9 mouse cellular contexts compared by ENCODE assay signal in the genomic region with DNA sequence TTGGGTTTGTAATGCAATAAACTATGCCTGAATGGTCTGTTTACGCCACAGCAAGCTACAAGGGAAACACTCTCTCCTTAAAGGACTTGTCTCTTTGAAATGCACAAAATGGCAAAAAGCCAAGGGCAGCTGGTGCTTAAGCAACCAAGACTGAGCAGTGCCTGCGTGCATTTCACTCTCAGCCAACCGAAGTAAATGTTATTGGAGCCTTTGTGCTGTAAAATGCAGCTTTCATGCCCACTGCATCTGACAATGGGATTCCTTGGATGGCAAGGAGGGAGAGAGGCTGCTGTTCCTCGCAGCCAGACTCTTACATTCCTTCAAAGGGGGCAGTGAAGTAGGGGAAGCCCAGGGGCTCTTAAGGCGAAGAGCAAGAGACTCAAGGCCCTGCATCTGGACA.
DNase-seq lines count a peak whose midpoint lies in the region; ATAC-seq and TF ChIP-seq lines count a peak whose summit lies in the region.
"Had no signal": no experiment of that assay in that cellular context is flagged by ENCODE, and none has a peak within 500 bp of the region (broad histone marks: within the 10 kb centered on the region; RNA-seq: fewer than 3 reads in every experiment).

No protein-coding gene starts in this region.

- no peaks in the 10 kb centered on the region for H3K27me3 ChIP-seq in kidney, embryonic 15.5 days
- no peaks in the 10 kb centered on the region for H3K27me3 ChIP-seq in forebrain, postnatal 0 days (ENCODE audit: insufficient read depth, low read length)
- no peaks in the 10 kb centered on the region for H3K27me3 ChIP-seq in limb, embryonic 15.5 days

- no peaks in the 10 kb centered on the region for H3K36me3 ChIP-seq in kidney, embryonic 15.5 days
- no peaks in the 10 kb centered on the region for H3K36me3 ChIP-seq in forebrain, postnatal 0 days (ENCODE audit: insufficient read depth)
- no peaks in the 10 kb centered on the region for H3K36me3 ChIP-seq in limb, embryonic 15.5 days

- H3K4me1 ChIP-seq in kidney, embryonic 15.5 days, result peaks cover 44% of the 10 kb centered on the region
- 0 out of 2 replicates have a peak, but pooled peaks cover 8% of the 10 kb centered on the region for H3K4me1 ChIP-seq in forebrain, postnatal 0 days (ENCODE audit: insufficient read depth)
- H3K4me1 ChIP-seq in limb, embryonic 15.5 days, result peaks cover 8% of the 10 kb centered on the region; the same call in 1 of the 2 replicates

- no peak for DNase-seq in kidney, adult 9 months
- peak; percentile 16 for DNase-seq in adrenal gland, adult 8-10 months
- peak; percentile 92 for DNase-seq in forebrain, postnatal 0 days
- no peak for DNase-seq in thymus, adult 18-20 months
- DNase-seq in ovary, postnatal 10 days (ENCODE audit: low spot score), result no peak
- DNase-seq in urinary bladder, adult 18-20 months (ENCODE audit: low spot score in 2 of 2), result no peak

- TF ChIP-seq CTCF in forebrain, postnatal 0 days (IDR thresholded peaks at IDR 0.05; ENCODE audit: low read depth), result no peak

- no peak overlapping the region for H3K4me3 ChIP-seq in kidney, embryonic 15.5 days (replicated peaks)
- H3K4me3 ChIP-seq in forebrain, postnatal 0 days (ENCODE audit: low read depth, low read length), result no peak overlapping the region
- no peak overlapping the region for H3K4me3 ChIP-seq in limb, embryonic 15.5 days

- H3K9me3 ChIP-seq in kidney, embryonic 15.5 days (replicated peaks), result no peaks in the 10 kb centered on the region
- no peaks in the 10 kb centered on the region for H3K9me3 ChIP-seq in forebrain, postnatal 0 days (ENCODE audit: low read length)
- H3K9me3 ChIP-seq in limb, embryonic 15.5 days, result no peaks in the 10 kb centered on the region

- peak overlapping the region; percentile 84 for H3K27ac ChIP-seq in kidney, embryonic 15.5 days
- H3K27ac ChIP-seq in forebrain, postnatal 0 days (ENCODE audit: low read depth, low read length), result peak overlapping the region; percentile 79
- peak overlapping the region; percentile 47; the same call in 1 of the 2 replicates for H3K27ac ChIP-seq in limb, embryonic 15.5 days
- H3K27ac ChIP-seq: macrophage had no signal

- ATAC-seq in kidney, embryonic 15.5 days (replicated peaks; ENCODE audit: low FRiP score), result peak; percentile 73
- peak; percentile 94 for ATAC-seq in forebrain, postnatal 0 days
- no peak for ATAC-seq in limb, embryonic 15.5 days (ENCODE audit: insufficient number of reproducible peaks, low FRiP score, low TSS enrichment, low read depth)

- WGBS in kidney, embryonic 15.5 days, result 19% methylated on average over 5 of the region's 5 CpGs
- WGBS in forebrain, postnatal 0 days, result 13% methylated on average over 5 of the region's 5 CpGs
- 23% methylated on average over 5 of the region's 5 CpGs for WGBS in limb, embryonic 15.5 days

- 0 out of 2 replicates have a peak overlapping the region, but pooled peaks have one; percentile 21 for H3K4me2 ChIP-seq in kidney, embryonic 15.5 days
- H3K4me2 ChIP-seq in forebrain, postnatal 0 days (ENCODE audit: low read depth), result peak overlapping the region; percentile 24
- H3K4me2 ChIP-seq in limb, embryonic 15.5 days, result no peak overlapping the region

- H3K9ac ChIP-seq in kidney, embryonic 15.5 days, result no peak overlapping the region
- H3K9ac ChIP-seq in forebrain, postnatal 0 days, result no peak overlapping the region
- no peak overlapping the region for H3K9ac ChIP-seq in limb, embryonic 15.5 days

Comparison
In these comparisons a context has a peak if more than half of its experiments do, and no peak if none do; other contexts are left out.
1. DNase-seq: peak in adrenal gland, adult 8-10 months (single experiment) and forebrain, postnatal 0 days (single experiment); none in kidney, adult 9 months (single experiment), thymus, adult 18-20 months (0 of 2), ovary, postnatal 10 days (single experiment) and urinary bladder, adult 18-20 months (0 of 2).
2. Peak in every context shown above with its lines, with median percentiles within 50 percentile points of each other: H3K27ac ChIP-seq.